Mouse (Mus musculus) forebrain, postnatal 0 days (tissue): ENCODE results near the gene Pcx. TPM values are rescaled to one million over a fixed set of nuclear protein-coding genes. Genes with fewer than 3 reads are reported as not detected.
A peak's percentile ranks its signal among the peaks of the same experiment; 100 is the strongest.

Experiments
- ATAC-seq: fragments of 200-750 bp; cut with Nextera tagmentation; 2 replicates; pipeline ENCODE4 v1.8.0; 2017; ENCODE audit warnings: mild to moderate bottlenecking, moderate library complexity
- DNase-seq: peaks from one replicate; pipeline ENCODE4 v3.0.0-alpha.2; 2015
- H3K27ac ChIP-seq: fragments of 300-500 bp; sonication (generic); 2 replicates; pipeline ENCODE4 v1.5.1; 2014; ENCODE audit warnings: low read depth, mild to moderate bottlenecking, antibody characterized with exemption, low read length, moderate library complexity, mixed read lengths
- H3K27me3 ChIP-seq: fragments of 300-500 bp; sonication (generic); 2 replicates; pipeline ENCODE4 v1.6.1; 2014; ENCODE audit warnings: mild to moderate bottlenecking, low read length, mixed read lengths; ENCODE audit not compliant: insufficient read depth
- H3K36me3 ChIP-seq: fragments of 300-500 bp; sonication (generic); 2 replicates; pipeline ENCODE4 v1.6.1; 2014; ENCODE audit warnings: mild to moderate bottlenecking, moderate library complexity; ENCODE audit not compliant: insufficient read depth
- H3K4me1 ChIP-seq: fragments of 300-500 bp; sonication (generic); 2 replicates; pipeline ENCODE4 v1.6.1; 2014; ENCODE audit warnings: antibody characterized with exemption; ENCODE audit not compliant: insufficient read depth
- H3K4me2 ChIP-seq: fragments of 300-500 bp; sonication (generic); 2 replicates; pipeline ENCODE4 v1.6.1; 2014; ENCODE audit warnings: low read depth, mild to moderate bottlenecking, moderate library complexity
- H3K4me3 ChIP-seq: fragments of 300-500 bp; sonication (generic); 2 replicates; pipeline ENCODE4 v1.5.1; 2014; ENCODE audit warnings: low read depth, low read length, mixed read lengths
- H3K9ac ChIP-seq: fragments of 300-500 bp; sonication (generic); 2 replicates; pipeline ENCODE4 v1.6.1; 2014; ENCODE audit warnings: mild to moderate bottlenecking
- H3K9me3 ChIP-seq: fragments of 300-500 bp; sonication (generic); 2 replicates; pipeline ENCODE4 v1.6.1; 2016; ENCODE audit warnings: low read length
- CTCF ChIP-seq: sonication (generic); IDR thresholded peaks from 2 replicates; pipeline ENCODE4 v1.5.1; 2016; ENCODE audit warnings: antibody characterized with exemption, control low read depth, low read depth
- WGBS: fragments of 180-500 bp; shearing (Covaris S2); extraction: QIAGEN DNeasy Blood & Tissue Kit; methylation state at CpG from one replicate; pipeline ENCODE4 v1.1.7; 2014; 5-methylcytosine and 5-hydroxymethylcytosine counted together
- polyA plus RNA-seq: library from polyadenylated mRNA; unstranded; fragments of >200 nt; fragmentation: Nextera tagmentation; extraction: Ambion mirVana; gene quantifications from 2 replicates; pipeline ENCODE4 v1.2.1, GENCODE M21; 2015
- total RNA-seq: library from RNA; depleted of rRNA; stranded (reverse); fragments of >200 nt; gene quantifications from 2 replicates; pipeline ENCODE4 v1.2.3, GENCODE M21; 2014

Gene Pcx
- total and polyA plus RNA-seq, 2 experiments from 2014 or later, result 34.5 to 40.7 TPM

DNA sequence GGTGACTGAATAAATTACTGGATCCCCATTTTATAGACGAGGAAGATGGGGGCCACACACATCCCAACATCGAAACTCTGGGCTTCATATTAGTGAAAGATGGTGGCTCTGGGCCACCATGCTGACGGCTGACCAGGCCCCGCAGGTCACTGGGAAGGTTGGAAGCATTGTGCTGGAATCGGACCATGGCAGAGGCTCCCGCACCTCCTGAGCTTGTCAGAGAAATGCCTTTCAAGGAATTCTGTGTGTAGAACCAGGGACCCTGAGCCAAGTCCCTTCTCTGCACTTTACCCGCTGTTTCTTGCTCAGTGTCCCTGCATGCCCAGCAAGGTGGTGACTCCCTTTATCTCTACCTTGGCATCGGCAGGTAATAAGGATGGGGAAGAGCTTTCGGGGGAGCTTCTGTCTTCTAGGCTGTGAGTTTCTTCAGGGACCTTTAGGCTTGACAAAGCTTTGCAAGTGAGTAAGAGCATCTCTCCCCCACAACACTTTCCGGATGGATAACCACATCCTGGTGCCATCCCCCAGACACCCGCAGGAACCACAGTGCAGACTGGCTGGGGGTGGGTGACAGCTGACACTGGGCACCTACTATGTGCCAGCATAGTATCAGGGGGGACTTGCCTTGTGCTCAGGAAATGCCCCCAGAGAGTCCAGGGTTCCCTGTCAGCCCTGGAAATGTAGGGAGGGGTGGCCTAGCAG is 34.9 kb upstream of the Pcx start:
- ATAC-seq (no peak), DNase-seq (no peak)
- Histone ChIP-seq H3K9ac (no peak overlapping the region), H3K27ac (no peak overlapping the region), H3K27me3 (peaks cover 6% of the 10 kb centered on the region), H3K36me3 (no peaks in the 10 kb centered on the region), H3K4me1 (no peaks in the 10 kb centered on the region), H3K4me2 (no peak overlapping the region), H3K4me3 (no peak overlapping the region), H3K9me3 (no peaks in the 10 kb centered on the region)
- WGBS, result 73% methylated on average over 11 of the region's 11 CpGs
- TF ChIP-seq CTCF, result no peak

DNA sequence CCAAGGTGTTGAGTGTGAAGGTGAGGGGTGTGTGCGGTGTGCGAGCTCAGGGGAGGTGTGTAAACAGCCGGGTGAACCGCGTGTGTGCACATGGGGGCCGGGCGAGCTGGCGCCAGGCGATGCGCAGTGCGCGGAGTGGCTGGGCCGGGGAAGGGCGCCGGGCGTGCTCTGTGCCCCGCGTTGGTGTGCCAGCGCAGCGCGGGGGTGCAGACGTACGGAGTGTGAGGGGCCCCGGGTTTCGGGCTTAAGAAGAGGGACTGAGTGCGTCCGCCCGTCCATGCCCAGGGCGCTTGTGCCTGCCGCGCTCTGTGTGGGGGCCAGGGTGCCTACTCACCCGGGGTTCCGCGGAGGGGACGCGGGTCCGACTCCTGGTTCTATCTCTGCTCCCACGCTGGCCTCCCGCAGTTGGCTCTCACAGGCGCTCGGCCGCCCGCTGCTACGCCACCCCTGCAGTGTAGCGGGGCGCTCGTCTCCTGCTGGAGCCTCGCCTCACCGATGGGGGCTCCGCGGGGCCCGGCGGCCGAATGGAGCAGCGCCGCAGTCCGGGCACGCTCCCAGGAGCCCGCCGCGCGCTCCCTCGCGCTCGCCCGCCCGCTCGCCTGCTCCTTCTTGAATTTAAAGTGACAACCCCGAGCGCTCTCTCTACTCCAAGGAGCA is 33.5 kb upstream of the Pcx start:
- TF ChIP-seq CTCF, result no peak; the same call in 1 of the 2 replicates
- H3K4me1 ChIP-seq, result no peaks in the 10 kb centered on the region
- WGBS, result under 1% methylated on average over 62 of the region's 70 CpGs
- H3K4me3 ChIP-seq, result peak overlapping the region; percentile 52
- no peaks in the 10 kb centered on the region for H3K9me3 ChIP-seq
- H3K36me3 ChIP-seq, result no peaks in the 10 kb centered on the region
- peak overlapping the region; percentile 54 for H3K9ac ChIP-seq
- H3K27me3 ChIP-seq, result peaks cover 6% of the 10 kb centered on the region
- no peak overlapping the region for H3K27ac ChIP-seq
- ATAC-seq (peak; percentile 83), DNase-seq (peak; percentile 67)
- peak overlapping the region; percentile 96 for H3K4me2 ChIP-seq

DNA sequence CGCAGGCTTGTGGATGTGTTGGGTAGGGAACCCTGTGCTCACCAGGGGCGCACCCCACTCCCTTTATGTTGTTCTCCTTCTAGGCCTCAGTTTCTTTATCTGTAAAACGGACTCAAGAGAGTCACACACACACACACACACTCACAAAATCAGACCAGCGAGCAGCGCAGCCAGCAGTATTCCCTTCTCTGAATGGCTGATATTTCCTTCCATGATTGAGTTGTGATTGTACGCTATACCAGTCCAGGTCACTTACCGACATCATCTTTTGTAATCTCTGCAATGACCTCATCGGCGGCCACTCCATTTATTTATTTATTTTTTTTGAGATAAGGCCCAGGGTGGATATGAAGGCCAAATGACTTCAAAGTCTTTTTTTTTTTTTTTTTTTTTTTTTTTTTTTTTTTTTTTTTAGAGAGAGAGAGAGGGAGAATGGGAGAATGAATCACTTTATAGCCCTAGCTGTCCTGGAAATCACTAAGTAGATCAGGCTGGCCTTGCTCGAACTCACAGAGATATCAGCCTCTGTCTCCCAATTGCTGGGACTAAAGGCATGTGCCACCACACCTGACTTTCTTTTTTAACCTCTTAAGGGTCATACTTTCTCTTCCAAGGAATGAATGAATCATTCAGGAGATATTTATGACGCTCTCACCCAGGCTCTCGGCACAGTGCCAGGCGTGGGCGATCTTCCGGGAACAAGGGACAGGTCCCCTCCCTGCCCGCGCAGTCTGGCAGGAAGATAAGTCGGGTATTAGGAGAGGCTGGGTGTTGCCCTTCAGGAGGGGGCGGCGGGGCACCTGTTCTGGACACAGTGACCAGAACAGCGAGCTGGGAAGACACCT is 32.7 kb upstream of the Pcx start, which contains the start of gene Syt12:
Gene Syt12 (minus strand): TSS at position 103 of the 845 bp plus-strand sequence.
- Histone ChIP-seq H3K9me3 (no peaks in the 10 kb centered on the region), H3K27ac (no peak within 1 kb of the TSS)
- no peak for DNase-seq

DNA sequence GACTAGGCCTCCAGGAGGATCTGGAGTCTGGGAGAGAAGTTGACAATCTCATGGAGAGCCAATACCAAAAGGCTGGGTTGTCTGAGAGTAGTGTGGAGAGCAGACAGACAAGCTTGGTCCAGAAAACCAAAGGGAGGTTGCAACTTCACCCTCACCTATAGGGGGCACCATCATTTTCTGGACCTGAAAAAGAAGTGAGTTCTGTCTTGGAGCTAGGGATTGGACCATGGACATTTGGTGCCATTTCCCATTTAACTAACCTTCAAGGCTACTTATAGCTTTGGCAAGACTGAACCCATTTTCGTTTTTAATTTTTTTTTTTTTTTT is 32.1 kb upstream of the Pcx start:
- H3K9me3 ChIP-seq, result no peaks in the 10 kb centered on the region
- H3K4me2 ChIP-seq, result no peak overlapping the region
- no peak for DNase-seq
- H3K36me3 ChIP-seq, result no peaks in the 10 kb centered on the region
- no peak overlapping the region for H3K9ac ChIP-seq
- no peaks in the 10 kb centered on the region for H3K4me1 ChIP-seq
- no peak for ATAC-seq
- H3K27ac ChIP-seq, result no peak overlapping the region
- peaks cover 6% of the 10 kb centered on the region for H3K27me3 ChIP-seq
- TF ChIP-seq CTCF, result peak; percentile 36; the same call in 1 of the 2 replicates
- no peak overlapping the region for H3K4me3 ChIP-seq
- 52% methylated on average over 1 of the region's 1 CpGs for WGBS

More for the DNA sequence above, 32.7 kb upstream of the Pcx start, which contains the start of gene Syt12:
- no peaks in the 10 kb centered on the region for H3K36me3 ChIP-seq
- WGBS, result 36% methylated on average over 21 of the region's 21 CpGs
- no peaks in the 10 kb centered on the region for H3K4me1 ChIP-seq
- peak within 1 kb of the TSS; percentile 96 for H3K4me2 ChIP-seq
- H3K27me3 ChIP-seq, result peaks cover 6% of the 10 kb centered on the region
- peak within 1 kb of the TSS; percentile 54 for H3K9ac ChIP-seq
- no peak for TF ChIP-seq CTCF
- ATAC-seq, result no peak
- H3K4me3 ChIP-seq, result peak within 1 kb of the TSS; percentile 52

DNA sequence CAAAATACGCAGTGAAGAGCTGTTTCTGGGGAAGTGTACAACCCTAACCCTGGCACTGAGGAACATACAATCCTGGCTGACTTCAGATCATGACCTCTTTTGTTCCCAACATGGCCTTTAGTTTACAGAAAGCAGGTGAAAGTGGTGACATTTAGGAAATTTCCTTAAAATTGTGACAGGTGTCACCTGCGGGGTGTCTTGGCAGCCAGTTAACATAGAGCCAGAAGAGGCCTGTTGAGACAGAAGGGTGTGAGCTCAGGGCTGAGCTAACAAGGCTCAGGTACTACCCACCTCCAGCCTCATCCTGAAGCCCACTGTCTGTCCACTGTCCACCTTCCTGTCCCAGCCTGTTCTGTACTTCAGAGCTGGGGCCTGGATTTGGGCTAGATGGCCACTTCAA is 30.2 kb upstream of the Pcx start:
- WGBS, result 82% methylated on average over 2 of the region's 2 CpGs
- H3K4me2 ChIP-seq, result no peak overlapping the region
- no peaks in the 10 kb centered on the region for H3K4me1 ChIP-seq
- ATAC-seq (no peak), DNase-seq (no peak)
- no peak overlapping the region for H3K4me3 ChIP-seq
- H3K27ac ChIP-seq, result no peak overlapping the region
- no peaks in the 10 kb centered on the region for H3K36me3 ChIP-seq
- H3K9me3 ChIP-seq, result no peaks in the 10 kb centered on the region
- peaks cover 6% of the 10 kb centered on the region for H3K27me3 ChIP-seq
- no peak for TF ChIP-seq CTCF
- no peak overlapping the region for H3K9ac ChIP-seq

DNA sequence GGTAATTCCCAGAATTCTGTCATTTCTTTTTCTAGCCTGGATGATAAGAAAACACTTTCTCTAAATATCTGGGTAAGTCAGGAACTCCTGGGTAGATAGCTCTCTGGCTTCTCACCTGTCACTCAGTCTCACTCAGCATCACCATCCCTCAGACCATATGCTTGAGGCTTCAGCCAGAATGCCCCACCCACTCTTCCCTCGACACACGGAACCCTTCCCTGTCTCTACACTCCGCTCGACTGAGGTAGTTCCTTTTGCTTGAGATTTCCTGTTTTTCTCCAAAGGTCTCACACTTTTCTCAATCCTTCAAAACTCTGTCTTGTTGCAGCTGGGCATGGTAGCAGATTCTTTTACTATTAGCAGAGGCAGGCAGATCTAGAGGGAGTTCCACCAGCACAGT is 28.9 kb upstream of the Pcx start:
- H3K9ac ChIP-seq, result no peak overlapping the region
- WGBS, result 61% methylated on average over 4 of the region's 4 CpGs
- no peaks in the 10 kb centered on the region for H3K36me3 ChIP-seq
- no peak for TF ChIP-seq CTCF
- H3K27me3 ChIP-seq, result peaks cover 6% of the 10 kb centered on the region
- no peaks in the 10 kb centered on the region for H3K4me1 ChIP-seq
- no peak for ATAC-seq
- H3K27ac ChIP-seq, result no peak overlapping the region
- H3K9me3 ChIP-seq, result no peaks in the 10 kb centered on the region
- no peak overlapping the region for H3K4me2 ChIP-seq
- no peak for DNase-seq
- H3K4me3 ChIP-seq, result no peak overlapping the region
